Mouse (Mus musculus): ENCODE measurements around the gene Slc34a1.
"Not testable (repeated sequence)": the region's sequence is repeated elsewhere in the genome, so short reads cannot be mapped to it uniquely, and the experiment has no call there.

Gene Slc34a1

DNA sequence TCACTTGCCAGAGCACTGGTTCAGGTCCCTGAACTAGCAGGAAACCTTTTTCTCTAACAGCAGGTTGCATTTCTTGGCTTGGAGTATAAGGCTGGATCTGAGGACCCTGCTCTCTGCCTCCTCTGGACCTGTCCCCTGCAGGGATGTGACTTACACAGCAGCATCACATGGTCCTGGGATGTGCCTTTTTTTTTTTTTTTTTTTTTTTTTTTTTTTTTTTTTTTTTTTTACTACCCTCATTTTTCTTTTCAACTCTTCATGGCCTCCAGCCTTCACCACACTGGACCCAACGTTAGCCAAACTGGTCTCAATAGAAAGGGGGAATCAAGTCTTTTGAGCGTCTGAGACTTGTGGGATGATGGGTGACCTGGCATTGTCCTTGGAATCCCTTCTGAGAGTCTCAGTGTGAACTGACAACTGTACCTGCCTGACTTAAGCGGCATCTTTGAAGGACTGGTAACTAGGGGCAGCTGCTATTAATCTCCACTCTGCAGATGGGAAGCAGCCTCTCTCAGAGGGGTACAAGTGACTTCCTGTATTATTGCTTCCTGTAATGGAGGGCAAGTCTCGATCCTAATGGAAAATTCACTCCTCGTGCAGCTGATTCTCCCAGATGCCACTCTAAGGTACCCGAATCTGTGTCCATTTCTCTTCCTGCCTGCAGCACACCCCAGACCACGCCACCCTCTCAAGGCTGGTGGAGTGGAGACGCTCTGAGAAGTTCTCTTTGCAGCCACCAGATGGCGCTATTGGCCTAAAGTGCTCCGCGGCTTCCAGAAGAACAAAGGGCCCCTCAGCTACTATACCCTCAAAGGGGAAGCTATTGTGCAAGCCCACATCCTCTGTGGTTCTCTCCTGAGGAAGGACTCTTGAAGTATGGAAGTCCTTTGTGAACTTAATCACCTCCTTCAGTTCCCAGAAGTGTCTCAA, 7.1 kb downstream of the Slc34a1 start:
- DNase-seq (ENCODE audit: extremely low read depth, low read depth), result peak; percentile 84

DNA sequence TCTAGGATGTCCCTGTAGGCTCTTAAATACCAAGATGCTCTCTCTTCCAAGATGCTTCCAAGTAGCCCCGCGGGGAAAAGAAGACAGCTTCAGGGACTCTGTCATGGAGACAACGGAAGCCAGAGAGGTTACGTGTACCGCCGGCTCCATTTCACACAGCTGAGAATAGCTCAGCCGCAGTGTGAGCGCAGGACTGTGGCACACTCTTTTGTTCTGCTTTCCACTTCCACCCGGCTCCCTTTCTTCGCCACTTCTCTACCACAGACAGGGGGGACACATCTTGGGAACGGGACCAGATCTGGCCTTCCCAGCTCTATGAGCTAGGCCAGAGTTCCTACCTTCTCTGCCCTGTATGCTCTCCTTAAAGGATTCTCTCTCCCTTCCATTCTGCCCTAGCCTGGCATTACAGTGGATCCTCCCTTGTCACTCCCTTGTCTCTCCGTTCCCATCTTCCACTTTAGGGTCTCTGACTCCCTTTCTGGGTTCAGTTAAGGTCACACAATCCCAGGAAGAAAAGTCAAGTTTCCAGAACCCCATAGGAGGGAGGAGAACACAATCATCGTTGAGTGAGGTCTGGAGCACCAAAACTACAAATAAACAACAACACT, 7.9 kb downstream of the Slc34a1 start:
- no peak for DNase-seq (ENCODE audit: extremely low read depth, low read depth)

DNA sequence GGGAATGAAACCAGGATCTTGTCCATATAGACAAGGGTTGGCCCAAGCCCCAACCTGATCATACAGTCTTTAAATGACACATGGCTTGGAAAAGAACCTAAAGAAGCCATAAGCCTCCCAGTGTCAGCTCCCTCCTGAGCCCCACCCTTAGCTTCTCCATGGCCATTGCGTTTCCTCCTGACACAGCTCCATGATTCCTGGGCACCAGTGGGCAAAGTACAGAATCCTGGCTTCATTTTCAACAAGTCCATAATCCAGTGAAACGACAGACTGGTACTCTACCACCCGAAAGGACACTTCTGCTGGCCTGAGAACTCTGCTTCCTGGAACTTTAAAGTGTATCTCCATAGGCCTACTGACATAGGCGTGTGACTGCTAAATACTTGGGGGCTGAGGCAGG, 9.4 kb downstream of the Slc34a1 start:
- DNase-seq (ENCODE audit: extremely low read depth, low read depth), result no peak

DNA sequence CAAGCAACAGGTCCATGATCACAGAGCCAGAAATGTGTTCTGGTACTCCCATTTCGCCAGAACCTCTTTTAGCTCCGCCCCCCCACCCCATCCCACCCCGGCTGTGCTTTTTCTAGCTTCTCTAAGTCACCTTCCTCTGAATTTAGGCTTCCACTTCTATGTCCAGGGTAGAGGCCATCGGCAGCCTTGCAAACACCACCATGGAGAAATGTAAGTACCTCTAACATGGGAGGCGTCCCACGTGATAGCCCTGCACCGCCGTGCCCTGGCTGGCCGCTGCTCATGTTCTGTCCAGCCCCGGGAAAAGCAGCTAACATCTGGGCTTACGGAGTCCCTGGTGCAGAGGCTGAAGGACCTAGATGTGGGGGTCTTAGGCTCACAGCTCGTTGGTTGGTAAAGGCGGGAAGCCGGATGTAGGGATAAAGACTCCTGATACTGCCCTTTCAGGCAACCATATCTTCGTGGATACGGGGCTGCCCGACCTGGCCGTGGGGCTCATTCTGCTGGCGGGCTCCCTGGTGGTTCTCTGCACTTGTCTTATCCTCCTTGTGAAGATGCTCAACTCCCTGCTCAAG, 10.6 kb downstream of the Slc34a1 start:
- no peak for DNase-seq (ENCODE audit: extremely low read depth, low read depth)

DNA sequence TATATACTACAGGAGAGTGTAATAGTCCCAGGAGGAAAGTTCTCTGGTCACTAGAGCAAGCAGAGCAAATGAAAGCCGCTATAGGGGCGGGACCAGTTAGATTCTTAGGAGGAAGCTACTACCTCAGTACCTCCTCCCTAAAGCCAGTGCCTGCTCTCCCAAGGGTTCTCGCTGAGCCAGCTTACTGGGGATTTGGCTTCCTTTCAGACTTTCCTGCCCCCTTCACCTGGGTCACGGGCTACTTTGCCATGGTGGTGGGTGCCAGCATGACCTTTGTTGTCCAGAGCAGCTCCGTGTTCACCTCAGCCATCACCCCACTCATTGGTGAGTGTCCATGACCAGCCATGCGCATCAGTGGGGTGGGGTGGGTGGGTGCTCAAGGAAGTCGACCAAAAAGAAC, 13.8 kb downstream of the Slc34a1 start:
- DNase-seq (ENCODE audit: extremely low read depth, low read depth), result no peak

DNA sequence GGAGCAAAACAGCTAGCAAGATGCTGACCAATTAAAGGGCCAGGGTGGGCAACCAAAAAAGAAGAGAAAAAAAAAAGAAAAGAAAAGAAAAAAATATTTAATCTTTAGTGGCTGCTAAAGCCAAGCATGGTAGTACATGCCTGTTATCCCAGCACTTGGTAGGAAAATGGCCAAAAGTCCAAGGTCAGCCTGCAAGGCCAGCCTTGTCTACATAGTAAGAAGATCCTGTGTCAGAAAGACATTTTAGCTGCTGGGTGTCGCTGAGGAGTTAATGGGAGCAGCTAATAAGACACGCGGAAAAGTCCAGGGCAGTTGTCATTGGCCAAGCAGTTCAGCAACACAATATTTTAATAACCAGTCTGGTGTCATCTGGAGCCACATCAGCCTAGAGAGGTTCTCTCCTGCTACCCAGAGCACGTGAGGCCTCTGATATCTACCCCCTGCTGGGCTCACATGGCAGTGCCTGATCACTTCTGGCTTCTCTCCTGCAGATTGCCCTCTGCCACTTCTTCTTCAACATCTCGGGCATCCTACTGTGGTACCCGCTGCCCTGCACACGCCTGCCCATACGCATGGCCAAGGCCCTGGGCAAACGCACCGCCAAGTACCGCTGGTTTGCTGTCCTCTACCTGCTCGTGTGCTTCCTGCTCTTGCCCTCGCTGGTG, 14.8 kb downstream of the Slc34a1 start:
- no peak for DNase-seq (ENCODE audit: extremely low read depth, low read depth)

DNA sequence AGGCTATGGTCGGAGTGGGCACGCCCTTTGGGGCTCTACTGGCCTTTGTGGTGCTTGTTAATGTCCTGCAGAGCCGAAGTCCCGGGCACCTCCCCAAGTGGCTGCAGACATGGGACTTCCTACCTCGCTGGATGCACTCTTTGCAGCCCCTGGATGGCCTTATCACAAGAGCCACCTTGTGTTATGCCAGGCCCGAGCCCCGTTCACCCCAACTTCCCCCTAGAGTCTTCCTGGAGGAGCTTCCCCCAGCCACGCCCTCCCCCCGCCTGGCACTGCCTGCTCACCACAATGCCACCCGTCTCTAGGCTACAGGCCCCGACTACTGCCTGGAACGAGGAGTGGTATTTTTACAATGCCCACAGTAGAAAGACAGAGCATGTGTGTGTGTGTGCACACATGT, 15.3 kb downstream of the Slc34a1 start:
- DNase-seq (ENCODE audit: extremely low read depth, low read depth), result peak; percentile 80

DNA sequence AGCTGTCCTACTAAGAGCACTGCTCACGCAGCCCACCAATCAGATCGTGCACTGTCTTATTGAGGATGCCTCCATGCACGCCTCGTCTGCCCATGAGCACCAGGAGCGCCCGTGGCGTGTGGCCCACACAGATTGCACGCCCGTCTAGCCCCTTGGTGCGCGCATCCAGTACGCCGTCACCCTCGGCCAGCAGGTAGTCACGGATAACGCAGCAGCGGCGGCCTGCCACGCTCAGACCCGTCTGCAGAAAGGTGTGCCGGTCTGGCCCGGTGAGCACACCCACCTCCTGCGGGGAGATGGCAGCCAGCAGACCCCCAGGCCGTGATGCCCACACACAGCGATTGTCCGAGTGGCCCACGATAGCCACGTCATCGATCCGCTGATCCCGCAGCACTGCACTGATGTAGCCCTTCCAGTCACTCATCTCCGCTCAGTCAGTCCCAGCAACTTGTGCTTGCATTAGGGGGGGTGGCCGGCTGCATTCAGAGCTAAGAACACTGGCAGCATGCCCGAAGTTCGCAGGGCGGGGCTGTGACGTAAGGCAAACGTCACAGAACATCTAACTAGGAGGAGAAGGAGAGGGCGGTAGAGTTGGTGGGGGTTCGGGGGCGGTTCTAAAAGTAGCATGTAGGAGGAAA, 16.9 kb downstream of the Slc34a1 start, which contains the start of gene Pfn3:
Gene Pfn3 (minus strand): TSS at position 490 of the 638 bp plus-strand sequence.
- DNase-seq (ENCODE audit: extremely low read depth, low read depth), result no peak

DNA sequence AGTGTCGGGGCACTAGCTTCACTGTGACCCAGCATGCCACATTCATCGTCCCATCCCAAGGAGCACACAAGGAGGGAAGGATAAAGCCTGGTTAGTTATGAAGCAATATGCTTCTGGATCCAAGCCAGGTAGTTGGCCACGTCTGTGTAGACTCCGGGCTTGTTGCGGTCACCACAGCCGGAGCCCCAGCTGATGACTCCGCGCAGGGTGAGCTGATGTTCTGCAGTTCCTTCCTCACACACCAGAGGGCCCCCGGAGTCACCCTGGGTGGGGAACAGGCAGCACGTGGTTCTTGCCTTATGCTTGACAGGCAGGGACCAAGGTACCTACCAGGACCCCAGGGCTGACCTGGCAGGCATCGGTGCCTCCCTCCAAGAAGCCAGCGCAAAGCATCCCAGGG, 20.0 kb downstream of the Slc34a1 start:
- DNase-seq (ENCODE audit: extremely low read depth, low read depth), result peak; percentile 69

DNA sequence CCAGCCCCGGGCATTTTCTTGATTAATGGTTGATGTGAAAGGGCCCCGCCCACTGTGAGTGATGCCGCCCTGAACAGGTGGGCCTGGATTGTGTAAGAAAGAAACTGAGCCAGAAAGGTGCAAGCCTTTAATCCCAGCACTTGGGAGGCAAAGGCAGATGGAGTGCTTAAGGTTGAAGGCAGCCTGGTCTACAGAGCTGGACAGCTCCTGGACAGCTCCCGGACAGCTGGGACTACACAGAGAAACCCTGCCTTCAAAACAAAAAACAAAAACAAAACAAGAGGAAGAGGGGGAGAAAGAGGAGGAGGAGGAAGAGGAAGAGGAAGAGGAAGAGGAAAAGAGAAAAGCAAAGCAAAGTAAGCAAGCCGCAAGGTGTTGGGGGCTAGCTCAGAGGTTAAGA, 21.2 kb downstream of the Slc34a1 start:
- DNase-seq (ENCODE audit: extremely low read depth, low read depth), result no peak

DNA sequence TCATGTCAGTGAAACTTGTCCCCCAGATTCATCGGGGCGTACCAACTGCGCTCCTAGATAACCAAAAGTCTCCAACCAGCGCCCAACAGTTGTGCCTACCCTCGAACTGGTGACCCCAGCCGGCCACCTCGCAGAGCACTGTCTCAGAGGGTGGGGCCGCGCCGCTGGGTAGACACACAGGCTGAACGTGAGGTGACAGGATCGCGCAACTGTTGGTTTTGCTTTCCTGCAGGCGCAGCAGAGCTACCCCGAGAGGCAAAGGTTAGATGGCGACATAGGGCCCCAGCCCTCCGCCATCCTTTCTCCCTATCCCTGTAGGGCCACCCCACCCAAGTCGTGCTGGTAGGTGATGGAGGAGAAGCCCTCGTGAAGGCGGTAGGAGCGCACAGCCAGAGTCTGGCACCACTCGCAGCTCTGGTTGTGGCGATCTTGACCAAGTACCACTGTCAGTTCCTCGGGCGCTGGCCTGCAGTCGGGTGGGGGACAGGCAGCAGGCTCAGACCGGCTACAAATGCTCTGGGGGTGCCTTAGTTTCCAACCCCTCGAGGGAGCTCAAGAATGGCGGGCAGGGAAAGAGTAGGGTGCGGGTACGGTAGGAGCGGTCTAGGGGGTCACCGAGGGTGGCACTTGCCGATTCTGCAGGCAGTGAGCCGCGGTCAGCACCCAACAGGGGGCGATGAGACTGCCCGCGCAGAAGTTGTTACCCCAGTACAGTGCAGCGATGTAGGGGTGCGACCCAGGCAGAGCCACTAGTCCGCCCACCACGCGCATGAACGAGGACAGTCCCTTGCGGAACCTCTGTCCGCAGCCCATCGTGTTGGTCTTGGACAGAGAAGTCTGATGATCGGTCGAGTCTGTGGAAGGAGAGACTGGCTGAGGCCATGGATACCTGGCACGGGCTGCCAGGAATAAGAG, 22.3 kb downstream of the Slc34a1 start:
- DNase-seq (ENCODE audit: extremely low read depth, low read depth), result no peak

DNA sequence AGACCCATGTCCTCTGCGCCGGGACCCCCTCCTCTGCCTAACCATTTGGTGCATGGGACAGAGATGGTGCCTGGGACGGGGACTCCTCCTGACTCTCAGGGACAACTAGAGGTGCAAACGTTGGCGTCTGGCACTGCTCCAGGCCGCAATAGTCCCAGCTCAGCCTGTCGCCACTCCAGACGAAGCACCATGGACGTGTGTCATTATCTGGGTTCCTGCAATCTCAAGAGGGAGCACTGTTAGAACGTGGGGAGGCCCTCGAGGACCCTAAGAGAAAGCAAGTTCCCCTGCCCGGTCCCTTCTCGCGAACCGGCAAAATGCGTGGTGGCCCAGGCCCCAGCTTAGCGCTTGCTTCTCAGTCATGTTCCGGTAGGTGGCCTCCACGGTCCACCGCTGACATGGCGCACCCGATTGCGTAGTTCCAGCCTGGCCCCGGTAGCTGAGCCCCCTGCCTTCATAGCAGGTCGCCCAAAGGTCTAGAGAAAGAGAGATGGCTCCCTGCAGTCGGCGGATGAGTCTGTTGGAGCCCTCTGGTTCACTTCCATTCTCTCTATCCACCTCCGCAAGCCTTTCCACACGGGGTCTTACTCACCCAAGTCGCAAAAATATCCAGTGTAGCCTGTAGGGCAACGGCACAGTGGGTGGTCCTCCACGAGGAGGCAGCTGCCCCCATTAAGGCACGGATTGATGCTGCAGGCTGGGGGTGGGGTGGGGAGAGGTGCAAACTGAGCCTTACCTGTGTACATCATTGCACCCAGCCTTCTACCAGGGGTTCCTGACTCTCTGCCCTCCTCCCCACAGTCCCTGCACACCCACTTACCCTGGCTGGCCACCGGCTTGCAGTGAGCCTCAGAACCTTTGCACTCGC, 23.2 kb downstream of the Slc34a1 start:
- no peak for DNase-seq (ENCODE audit: extremely low read depth, low read depth)

DNA sequence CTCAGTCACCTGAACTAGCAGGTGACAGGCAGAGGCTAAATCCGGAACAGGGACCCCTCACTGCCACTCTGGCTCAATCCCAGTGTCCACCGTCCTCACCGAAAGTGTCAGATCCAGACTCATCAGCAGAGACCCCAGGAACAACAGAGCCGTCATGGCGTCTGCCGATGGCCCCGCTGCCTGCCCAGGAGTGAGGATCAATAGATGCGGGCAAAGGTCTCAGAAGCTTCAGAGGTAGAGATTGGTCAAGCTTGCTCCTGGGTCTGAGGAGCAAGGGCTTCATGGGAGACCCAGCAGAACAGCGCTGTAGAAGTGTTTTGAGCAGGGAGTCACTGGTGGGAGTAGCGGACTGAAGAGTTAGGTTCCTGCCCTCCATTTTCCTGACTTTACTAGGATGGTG, 28.6 kb downstream of the Slc34a1 start, which contains the start of gene F12:
Gene F12 (minus strand): TSS at position 181 of the 400 bp plus-strand sequence.
- DNase-seq (ENCODE audit: extremely low read depth, low read depth), result no peak

DNA sequence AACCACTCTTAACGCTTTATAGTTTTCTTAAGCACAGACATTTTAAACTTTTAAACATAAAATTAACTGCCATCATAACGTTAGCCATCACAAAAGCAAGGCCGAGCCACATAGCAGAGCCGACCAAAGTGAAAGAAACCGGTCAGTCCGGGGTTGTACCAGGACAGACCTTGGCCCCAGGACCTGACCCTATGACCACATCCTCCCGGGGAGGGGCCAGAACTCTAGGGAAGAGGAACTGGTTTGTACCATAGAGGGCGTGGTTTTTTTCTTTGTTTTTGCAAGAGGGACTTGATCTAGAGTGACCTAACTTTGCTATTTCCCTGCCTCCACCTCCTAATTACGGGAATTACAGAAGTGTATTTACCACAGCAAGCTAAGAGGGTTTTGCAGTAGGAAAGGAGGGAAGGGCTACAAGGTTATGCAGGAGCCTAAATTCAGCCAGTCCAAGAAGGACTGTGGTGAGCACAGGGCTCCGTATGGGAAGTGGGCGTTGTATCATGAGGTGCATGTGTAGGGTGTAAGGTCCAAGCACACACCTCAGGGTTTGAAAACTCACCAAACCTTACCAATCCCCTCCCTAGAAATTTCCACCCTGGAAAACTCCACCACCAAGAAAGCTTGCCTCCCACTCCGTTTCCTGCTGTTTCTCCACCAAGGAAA, 31.4 kb downstream of the Slc34a1 start:
- no peak for DNase-seq (ENCODE audit: extremely low read depth, low read depth)

DNA sequence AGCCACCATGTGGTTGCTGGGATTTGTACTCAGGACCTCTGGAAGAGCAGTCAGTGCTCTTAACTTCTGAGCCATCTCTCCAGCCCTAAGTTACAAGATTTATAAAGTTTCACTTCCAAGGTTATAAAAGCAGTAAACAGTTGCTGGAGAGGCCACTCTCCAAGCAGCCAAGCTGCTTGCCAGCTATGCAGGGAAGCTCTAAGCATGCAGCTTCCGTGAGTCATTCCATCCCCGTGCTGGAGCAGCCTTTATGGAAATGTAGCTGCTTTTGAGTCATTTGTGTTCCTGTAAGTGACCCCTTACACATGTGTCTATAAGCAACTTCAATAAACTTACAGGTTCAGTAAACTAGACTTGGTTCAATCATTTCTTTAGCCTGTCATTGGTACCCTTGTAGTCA, 32.6 kb downstream of the Slc34a1 start:
- no peak for DNase-seq (ENCODE audit: extremely low read depth, low read depth)

DNA sequence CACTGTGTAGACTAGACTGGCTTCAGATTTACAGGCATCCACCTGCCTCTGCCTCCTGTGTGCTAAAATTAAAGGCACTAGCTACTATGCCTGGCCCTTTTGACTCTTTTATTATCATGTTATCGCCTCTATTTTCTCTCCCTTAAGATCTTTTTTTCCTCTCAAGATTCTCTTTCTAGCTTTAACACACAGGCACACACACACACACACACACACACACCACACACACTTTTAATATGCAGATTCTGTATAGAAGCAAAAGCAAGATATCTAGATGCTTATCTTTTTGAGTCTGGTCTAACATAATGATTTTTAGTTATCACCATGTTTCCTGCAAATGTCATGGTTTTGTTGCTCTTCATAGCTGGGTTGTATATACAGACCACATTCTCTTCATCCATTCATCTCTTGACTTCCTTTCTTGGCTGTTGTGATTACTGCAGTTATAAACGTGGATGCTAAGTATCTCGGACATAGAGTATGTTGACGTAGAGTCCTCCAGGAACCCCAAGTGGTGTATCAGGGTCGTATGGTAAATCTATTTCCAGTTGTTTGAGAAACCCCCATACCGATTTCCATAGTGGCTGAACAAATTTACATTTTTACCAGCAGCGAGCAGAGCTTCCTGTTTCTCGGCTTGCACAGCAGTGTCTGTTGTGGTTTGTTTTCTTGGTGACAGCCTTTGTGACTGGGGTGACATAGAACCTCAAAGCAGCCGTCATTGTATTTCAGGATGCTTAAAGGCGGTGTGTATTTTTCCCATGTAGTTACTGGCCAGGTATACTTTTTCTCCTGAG, 34.1 kb downstream of the Slc34a1 start:
- no peak for DNase-seq (ENCODE audit: extremely low read depth, low read depth)

DNA sequence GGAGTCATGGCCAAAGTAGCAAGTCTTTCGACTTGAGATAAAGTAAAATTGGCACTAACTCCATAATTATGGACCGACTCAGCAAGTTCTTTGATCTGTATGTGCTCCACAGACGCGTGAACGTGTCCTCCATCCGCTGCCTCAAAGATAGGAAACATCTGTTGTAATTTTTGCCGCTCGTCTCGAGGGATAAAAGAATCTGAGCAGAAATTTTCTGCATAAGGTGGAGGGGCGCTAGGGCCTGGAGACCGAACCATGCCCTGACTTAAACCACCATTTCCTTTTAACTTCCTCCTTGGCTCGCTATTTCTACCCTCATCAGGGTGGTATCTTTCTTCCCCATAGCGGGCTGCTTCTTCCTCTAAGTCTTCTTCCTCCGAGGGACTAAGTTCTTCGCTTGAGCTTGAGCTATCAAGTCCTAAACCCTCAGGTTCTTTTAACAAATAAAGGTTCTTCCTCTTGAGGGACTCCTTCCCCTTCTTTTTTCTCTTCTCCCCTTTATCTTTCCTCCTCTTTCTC, 39.2 kb downstream of the Slc34a1 start:
- not testable (repeated sequence) for DNase-seq (ENCODE audit: extremely low read depth, low read depth)
